In the genomic region with DNA sequence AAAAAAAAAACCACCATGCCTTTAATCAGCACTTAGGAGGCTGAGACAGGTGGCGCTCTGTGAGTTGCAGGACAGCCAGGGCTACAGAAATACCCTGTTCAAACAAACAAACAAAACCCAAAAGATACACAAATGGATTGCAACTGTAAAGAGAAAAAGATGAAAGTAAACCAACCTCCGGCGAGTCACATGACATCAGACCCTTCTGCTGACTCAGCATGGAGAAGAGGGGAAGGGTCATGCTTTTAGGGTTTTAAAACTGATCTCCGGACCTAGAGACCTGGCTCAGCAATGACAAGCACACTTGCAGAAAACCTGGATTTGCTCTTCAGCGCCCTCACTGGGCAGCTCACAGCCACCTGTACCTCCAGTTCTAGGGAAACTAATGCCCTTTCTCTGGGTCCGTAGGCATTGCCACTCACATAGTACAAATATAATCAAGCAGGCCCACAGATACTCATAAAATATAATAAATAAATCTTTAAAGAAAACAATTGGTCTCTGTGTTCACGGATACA, we compare ENCODE assay signal across 12 mouse cellular contexts. TPM values are rescaled to one million over a fixed set of nuclear protein-coding genes. Genes with fewer than 3 reads are reported as not detected.
A peak's percentile ranks its signal among the peaks of the same experiment; 100 is the strongest.
DNase-seq lines count a peak whose midpoint lies in the region; ATAC-seq and TF ChIP-seq lines count a peak whose summit lies in the region.
"Had no signal": no experiment of that assay in that cellular context is flagged by ENCODE, and none has a peak within 500 bp of the region (broad histone marks: within the 10 kb centered on the region; RNA-seq: fewer than 3 reads in every experiment).

No protein-coding gene starts in this region.

- H3K79me2 ChIP-seq in MEL (ENCODE audit: control insufficient read depth, insufficient read depth, low read length, poor library complexity) = no peaks in the 10 kb centered on the region

- no peak overlapping the region for H3K4me2 ChIP-seq in liver, embryonic 14.5 days (ENCODE audit: low read depth)
- H3K4me2 ChIP-seq: neural tube, embryonic 12.5 days had no signal

- H3K9ac ChIP-seq in MEL (ENCODE audit: control insufficient read depth, low read depth, low read length, poor library complexity, severe bottlenecking) = no peak overlapping the region
- no peak overlapping the region for H3K9ac ChIP-seq in liver, embryonic 14.5 days (replicated peaks)
- H3K9ac ChIP-seq: neural tube, embryonic 12.5 days had no signal

- no peak for TF ChIP-seq EP300 in MEL (IDR thresholded peaks at IDR 0.05; ENCODE audit: low read depth in 1 of 2, low read length in 2 of 2)
- TF ChIP-seq EP300 in liver, embryonic 14.5 days (IDR thresholded peaks at IDR 0.05; ENCODE audit: low read depth) = no peak

- no peaks in the 10 kb centered on the region for H3K27me3 ChIP-seq in MEL (ENCODE audit: control insufficient read depth in 1 of 2, insufficient read depth in 2 of 2, low read length in 2 of 2)
- H3K27me3 ChIP-seq in liver, embryonic 14.5 days (ENCODE audit: control insufficient read depth, insufficient read depth, low read length) = no peaks in the 10 kb centered on the region
- H3K27me3 ChIP-seq: neural tube, embryonic 12.5 days had no signal

- no peak overlapping the region for H3K4me3 ChIP-seq in MEL (ENCODE audit: control insufficient read depth in 1 of 2, insufficient read depth in 1 of 2, low read depth in 2 of 2, low read length in 2 of 2)
- no peak overlapping the region for H3K4me3 ChIP-seq in liver, embryonic 14.5 days (ENCODE audit: insufficient read depth in 1 of 2, low read depth in 2 of 2, low read length in 2 of 2)
- H3K4me3 ChIP-seq: neural tube, embryonic 12.5 days had no signal

- no peak overlapping the region for H3K27ac ChIP-seq in MEL (ENCODE audit: control insufficient read depth, low read depth, low read length)
- no peak overlapping the region for H3K27ac ChIP-seq in liver, embryonic 14.5 days
- H3K27ac ChIP-seq: neural tube, embryonic 12.5 days had no signal

- TF ChIP-seq CTCF in MEL (IDR thresholded peaks at IDR 0.05 in 2 of 3, conservative IDR thresholded peaks at IDR 0.05 in 1 of 3; ENCODE audit: control insufficient read depth in 1 of 3, insufficient read depth in 1 of 3, low read depth in 2 of 3, low read length in 3 of 3, poor library complexity in 1 of 3, severe bottlenecking in 1 of 3) = peak in 2 of 3 experiments; percentile 22 to 30; a peak in 3 of 6 replicates
- peak; percentile 31 for TF ChIP-seq CTCF in liver, embryonic 14.5 days (IDR thresholded peaks at IDR 0.05; ENCODE audit: low read depth)

- DNase-seq in kidney, postnatal 36 days = peak; percentile 1 to 14
- DNase-seq in kidney, adult 11 months = no peak
- DNase-seq in CD4-positive helper T cell, adult 2 months (ENCODE audit: low read depth, low spot score) = peak; percentile 31
- peak; percentile 14 for DNase-seq in MEL (ENCODE audit: low read depth, low spot score)
- DNase-seq in liver, embryonic 14.5 days (ENCODE audit: low read depth in 3 of 3, low spot score in 3 of 3) = no peak
- DNase-seq in spleen, adult 18-20 months = no peak
- DNase-seq in heart, adult 11 months = no peak
- DNase-seq: gastrocnemius, postnatal 36 days; heart, postnatal 4 days; left cerebral cortex, postnatal 4 days had no signal

- H3K36me3 ChIP-seq in MEL (ENCODE audit: control insufficient read depth in 1 of 2, insufficient read depth in 2 of 2, low read length in 2 of 2) = no peaks in the 10 kb centered on the region
- no peaks in the 10 kb centered on the region for H3K36me3 ChIP-seq in liver, embryonic 14.5 days (replicated peaks; ENCODE audit: control insufficient read depth, insufficient read depth, low read depth)
- H3K36me3 ChIP-seq: neural tube, embryonic 12.5 days had no signal

- no peaks in the 10 kb centered on the region for H3K9me3 ChIP-seq in MEL (replicated peaks; ENCODE audit: insufficient read depth, low read length)
- H3K9me3 ChIP-seq in liver, embryonic 14.5 days (ENCODE audit: control insufficient read depth, low read length) = no peaks in the 10 kb centered on the region
- H3K9me3 ChIP-seq: neural tube, embryonic 12.5 days had no signal

- no peak for ATAC-seq in liver, embryonic 14.5 days (ENCODE audit: insufficient read depth)
- ATAC-seq in megakaryocyte, adult 5-6 weeks (ENCODE audit: poor library complexity, severe bottlenecking) = no peak

- WGBS in liver, embryonic 14.5 days (ENCODE audit: insufficient replicate concordance) = 35% methylated on average over 7 of the region's 7 CpGs

- no peak; the same call in 1 of the 2 replicates for TF ChIP-seq RAD21 in MEL (IDR thresholded peaks at IDR 0.05; ENCODE audit: low read depth, low read length)

- TF ChIP-seq POLR2A in MEL (IDR thresholded peaks at IDR 0.05; ENCODE audit: control insufficient read depth in 1 of 2, insufficient read depth in 1 of 2, low read depth in 1 of 2, low read length in 2 of 2, poor library complexity in 1 of 2) = no peak

- H3K4me1 ChIP-seq in MEL (ENCODE audit: control insufficient read depth in 1 of 2, insufficient read depth in 2 of 2, low read length in 2 of 2) = no peaks in the 10 kb centered on the region
- H3K4me1 ChIP-seq in liver, embryonic 14.5 days (replicated peaks; ENCODE audit: control insufficient read depth in 2 of 2, insufficient read depth in 2 of 2, low read length in 1 of 2) = no peaks in the 10 kb centered on the region
- H3K4me1 ChIP-seq: neural tube, embryonic 12.5 days had no signal

TF ChIP-seq in MEL, 35 proteins besides CTCF, POLR2A, EP300 and RAD21:
- peak; percentile 17; the same call in 1 of the 2 replicates for TF ChIP-seq SMC3 (IDR thresholded peaks at IDR 0.05; ENCODE audit: low read depth, low read length)
- TF ChIP-seq MAFK (IDR thresholded peaks at IDR 0.05; ENCODE audit: borderline replicate concordance, low read depth, low read length) = peak; percentile 85; the same call in 1 of the 2 replicates
- TF ChIP-seq CHD2 (IDR thresholded peaks at IDR 0.05; ENCODE audit: low read length) = no peak
TF ChIP-seq in MEL: peak in this region for 2.

RNA-seq across cellular contexts. Expression of gene Hephl1, which starts 9.0 kb away (rescaled TPM):
- not detected in 2 replicates for total RNA-seq in MEL (2012; rRNA removed)
- not detected for polyA plus RNA-seq in MEL (2012; ENCODE audit: insufficient read depth in 1 of 2, insufficient read length in 2 of 2, low read depth in 1 of 2, low replicate concordance in 2 of 2, missing spikeins in 1 of 2)
- polyA plus RNA-seq in liver, embryonic 14.5 days (2012; rRNA removed) = not detected in 2 replicates
- 0.04 and 0.05 TPM in 2 replicates for polyA plus RNA-seq in liver, embryonic 14.5 days (2014; fragmentation: Nextera tagmentation; extraction: Ambion mirVana)
- not detected in 2 replicates for total RNA-seq in megakaryocyte, adult 5-6 weeks (2015)
- total RNA-seq in megakaryocyte, adult 5-6 weeks (2017) = not detected in 2 replicates
- polyA plus RNA-seq: neural tube, embryonic 12.5 days had no signal

Comparison
In these comparisons a context has a peak if more than half of its experiments do, and no peak if none do; other contexts are left out.
1. DNase-seq: peak in kidney, postnatal 36 days (2 of 2), CD4-positive helper T cell, adult 2 months (single experiment) and MEL (single experiment); none in kidney, adult 11 months (single experiment), liver, embryonic 14.5 days (0 of 3), spleen, adult 18-20 months (0 of 2) and heart, adult 11 months (single experiment).